Mouse (Mus musculus) CH12.LX (cell line): ENCODE measurements around the gene Xndc1.

ENCODE experiments used
- CHD2 ChIP-seq: IDR thresholded peaks from 2 replicates; pipeline ENCODE4 v1.6.1; 2011; ENCODE audit warnings: low read length, improper control_type of control experiment
- CTCF ChIP-seq, 2 experiments: IDR thresholded peaks in 1 of 2; conservative IDR thresholded peaks in 1 of 2; 2 replicates each; pipeline ENCODE4 v1.5.1; 2011 to 2012; ENCODE audit warnings: low read depth in 2 of 2, low read length in 2 of 2, improper control_type of control experiment in 1 of 2, inconsistent platforms in 1 of 2, mild to moderate bottlenecking in 1 of 2, moderate library complexity in 1 of 2
- EP300 ChIP-seq: IDR thresholded peaks from 2 replicates; pipeline ENCODE4 v1.6.1; 2011; ENCODE audit warnings: low read length, improper control_type of control experiment
- HCFC1 ChIP-seq: IDR thresholded peaks from 2 replicates; pipeline ENCODE4 v1.6.1; 2012; ENCODE audit warnings: low read depth, mild to moderate bottlenecking, inconsistent platforms, low read length, improper control_type of control experiment
- JUN ChIP-seq: IDR thresholded peaks from 2 replicates; pipeline ENCODE4 v1.6.1; 2011; ENCODE audit warnings: low read depth, mild to moderate bottlenecking, low read length, improper control_type of control experiment, moderate library complexity; ENCODE audit not compliant: insufficient read depth
- MAX ChIP-seq: IDR thresholded peaks from 2 replicates; pipeline ENCODE4 v1.6.1; 2011; ENCODE audit warnings: low read length, improper control_type of control experiment
- MEF2A ChIP-seq: IDR thresholded peaks from 2 replicates; pipeline ENCODE4 v1.6.1; 2014; ENCODE audit warnings: low read depth, mild to moderate bottlenecking, inconsistent platforms, low read length, improper control_type of control experiment, borderline replicate concordance
- NELFE ChIP-seq: IDR thresholded peaks from 2 replicates; pipeline ENCODE4 v1.6.1; 2011; ENCODE audit warnings: low read depth, low read length, improper control_type of control experiment
- POLR2A ChIP-seq: IDR thresholded peaks from 2 replicates; pipeline ENCODE4 v1.6.1; 2011; ENCODE audit warnings: low read depth, mild to moderate bottlenecking, improper control_type of control experiment, low read length
- RCOR1 ChIP-seq: conservative IDR thresholded peaks from 2 replicates; pipeline ENCODE4 v1.6.1; 2012; ENCODE audit warnings: low read depth, mild to moderate bottlenecking, inconsistent platforms, low read length, improper control_type of control experiment
- USF1 ChIP-seq: IDR thresholded peaks from 2 replicates; pipeline ENCODE4 v1.6.1; 2014; ENCODE audit warnings: low read depth, mild to moderate bottlenecking, inconsistent platforms, low read length, improper control_type of control experiment
- ZNF384 ChIP-seq: IDR thresholded peaks from 2 replicates; pipeline ENCODE4 v1.6.1; 2012; ENCODE audit warnings: low read depth, low read length, improper control_type of control experiment, inconsistent platforms

- no peak for TF ChIP-seq POLR2A
- no peak for TF ChIP-seq EP300
- TF ChIP-seq USF1 = no peak
- no peak for TF ChIP-seq CTCF (conservative IDR thresholded peaks at IDR 0.05 in 1 of 2, IDR thresholded peaks at IDR 0.05 in 1 of 2; ENCODE audit: low read depth in 2 of 2, low read length in 2 of 2)
- no peak for TF ChIP-seq RCOR1
- no peak for TF ChIP-seq CHD2
- TF ChIP-seq HCFC1 = no peak
- no peak for TF ChIP-seq MAX
- TF ChIP-seq ZNF384 = no peak
- no peak for TF ChIP-seq NELFE
- TF ChIP-seq JUN = no peak
- TF ChIP-seq MEF2A = no peak
These were observed 36.9 kb downstream of the Xndc1 start for GRCm38 (mm10) chr7:102102241-102102640.
